In genomic region chrX:167099411-167099810, GRCm38 (mm10) we compare ENCODE assay signal across 13 mouse cellular contexts.
DNase-seq lines count a peak whose midpoint lies in the region; ATAC-seq and TF ChIP-seq lines count a peak whose summit lies in the region.
"Had no signal": no experiment of that assay in that cellular context is flagged by ENCODE, and none has a peak within 500 bp of the region (broad histone marks: within the 10 kb centered on the region; RNA-seq: fewer than 3 reads in every experiment).

No protein-coding gene starts in this region.

- H3K9ac ChIP-seq in lung, embryonic 16.5 days (ENCODE audit: low read length): no peak overlapping the region
- H3K9ac ChIP-seq: kidney, embryonic 15.5 days; liver, embryonic 13.5 days had no signal

- H3K4me1 ChIP-seq in spleen, adult 2 months (ENCODE audit: control insufficient read depth, insufficient read depth, insufficient read length): peaks cover 14% of the 10 kb centered on the region; the same call in 1 of the 2 replicates
- no peaks in the 10 kb centered on the region for H3K4me1 ChIP-seq in lung, embryonic 16.5 days (replicated peaks; ENCODE audit: control insufficient read depth, insufficient read depth, low read length)
- H3K4me1 ChIP-seq: liver, embryonic 13.5 days had no signal

- no peaks in the 10 kb centered on the region for H3K27me3 ChIP-seq in spleen, adult 2 months (ENCODE audit: control insufficient read depth, insufficient read depth, low read length)
- H3K27me3 ChIP-seq in lung, embryonic 16.5 days (ENCODE audit: control insufficient read depth, insufficient read depth, low read depth, low read length): no peaks in the 10 kb centered on the region; the same call in 1 of the 2 replicates
- H3K27me3 ChIP-seq: liver, embryonic 13.5 days had no signal

- H3K27ac ChIP-seq in spleen, adult 2 months (ENCODE audit: insufficient read depth, low read length): peak overlapping the region; percentile 55
- H3K27ac ChIP-seq in lung, embryonic 16.5 days (ENCODE audit: low read length): peak overlapping the region; percentile 57
- H3K27ac ChIP-seq: kidney, embryonic 15.5 days; liver, embryonic 13.5 days; midbrain, embryonic 10.5 days had no signal

- no peaks in the 10 kb centered on the region for H3K36me3 ChIP-seq in spleen, adult 2 months (ENCODE audit: control insufficient read depth, insufficient read depth, low read length)
- H3K36me3 ChIP-seq in lung, embryonic 16.5 days (ENCODE audit: control insufficient read depth, insufficient read depth, low read length): no peaks in the 10 kb centered on the region
- H3K36me3 ChIP-seq: kidney, embryonic 15.5 days; liver, embryonic 13.5 days; midbrain, embryonic 10.5 days had no signal

- WGBS in spleen, adult 2 months: 84% methylated on average over 6 of the region's 6 CpGs
- 51% methylated on average over 6 of the region's 6 CpGs for WGBS in lung, embryonic 16.5 days

- TF ChIP-seq CTCF in spleen, adult 2 months (IDR thresholded peaks at IDR 0.05; ENCODE audit: extremely low read depth, insufficient read depth, insufficient read length, insufficient replicate concordance): no peak

- peak; percentile 76 for ATAC-seq in lung, embryonic 16.5 days (ENCODE audit: low read depth)

- no peaks in the 10 kb centered on the region for H3K9me3 ChIP-seq in lung, embryonic 16.5 days (ENCODE audit: control insufficient read depth, low read length)
- H3K9me3 ChIP-seq: kidney, embryonic 15.5 days; liver, embryonic 13.5 days; midbrain, embryonic 10.5 days had no signal

- peak; percentile 13 for DNase-seq in gastrocnemius, postnatal 14 days
- DNase-seq in gastrocnemius, adult 18-20 months (ENCODE audit: low spot score): no peak
- no peak for DNase-seq in spleen, adult 2 months (ENCODE audit: low read depth in 1 of 2, low spot score in 2 of 2)
- DNase-seq in spleen, adult 12 weeks (ENCODE audit: low spot score): no peak
- no peak for DNase-seq in ovary, postnatal 10 days (ENCODE audit: low spot score)
- no peak for DNase-seq in thymus, postnatal 36 days
- no peak for DNase-seq in kidney, adult 18-20 months
- DNase-seq: adrenal gland, postnatal 25 days; liver, embryonic 13.5 days; right cerebral cortex, postnatal 25 days had no signal

- no peak overlapping the region for H3K4me3 ChIP-seq in spleen, adult 2 months (ENCODE audit: extremely low read depth, insufficient read depth, insufficient read length)
- H3K4me3 ChIP-seq in lung, embryonic 16.5 days (ENCODE audit: low read length): no peak overlapping the region
- H3K4me3 ChIP-seq: kidney, embryonic 15.5 days; liver, embryonic 13.5 days; midbrain, embryonic 10.5 days had no signal

- no peak overlapping the region for H3K4me2 ChIP-seq in lung, embryonic 16.5 days (ENCODE audit: low read depth, low read length)
- H3K4me2 ChIP-seq: kidney, embryonic 15.5 days; liver, embryonic 13.5 days had no signal

- no peak for TF ChIP-seq POLR2A in spleen, adult 2 months (IDR thresholded peaks at IDR 0.05; ENCODE audit: low read depth, low read length)

- intact Hi-C loops in gastrocnemius, postnatal 14 days (cut with DNase I; ENCODE audit: low total_unique reads): no loop called here
